In genomic region chr2:170029304-170029856, GRCm38 (mm10) we compare ENCODE assay signal across 24 mouse cellular contexts.
DNase-seq lines count a peak whose midpoint lies in the region; ATAC-seq lines count a peak whose summit lies in the region.
"Had no signal": no experiment of that assay in that cellular context is flagged by ENCODE, and none has a peak within 500 bp of the region (broad histone marks: within the 10 kb centered on the region; RNA-seq: fewer than 3 reads in every experiment).

No protein-coding gene starts in this region.

- no peaks in the 10 kb centered on the region for H3K4me1 ChIP-seq in liver, embryonic 13.5 days (replicated peaks)
- no peaks in the 10 kb centered on the region; the same call in 1 of the 2 replicates for H3K4me1 ChIP-seq in liver, embryonic 11.5 days (replicated peaks; ENCODE audit: control insufficient read depth, insufficient read depth, low read length)
- H3K4me1 ChIP-seq: midbrain, embryonic 15.5 days had no signal

- no peaks in the 10 kb centered on the region for H3K36me3 ChIP-seq in liver, embryonic 13.5 days
- no peaks in the 10 kb centered on the region for H3K36me3 ChIP-seq in liver, embryonic 11.5 days (ENCODE audit: control insufficient read depth, insufficient read depth, low read length)
- H3K36me3 ChIP-seq: forebrain, embryonic 10.5 days; intestine, embryonic 15.5 days; limb, embryonic 12.5 days; midbrain, embryonic 15.5 days had no signal

- peak; percentile 43 for DNase-seq in adrenal gland, adult 2 months
- no peak for DNase-seq in adrenal gland, postnatal 14 days
- no peak for DNase-seq in liver, embryonic 13.5 days
- no peak for DNase-seq in liver, embryonic 11.5 days (ENCODE audit: low spot score)
- no peak for DNase-seq in layer of hippocampus, postnatal 14 days (ENCODE audit: low spot score in 2 of 2)
- DNase-seq: cerebellum, adult 9-10 months; gastrocnemius, postnatal 36 days; heart, postnatal 4 days; kidney, adult 8-10 months; kidney, postnatal 14 days; layer of hippocampus, postnatal 36 days; lung, adult 2 months; lung, postnatal 14 days; thymus, adult 18-20 months; thymus, postnatal 36 days had no signal

- no peak overlapping the region for H3K4me3 ChIP-seq in liver, embryonic 13.5 days (replicated peaks)
- no peak overlapping the region for H3K4me3 ChIP-seq in liver, embryonic 11.5 days (ENCODE audit: low read depth, low read length)
- H3K4me3 ChIP-seq: forebrain, embryonic 10.5 days; intestine, embryonic 15.5 days; limb, embryonic 12.5 days; megakaryocyte, embryonic 14.5 days; midbrain, embryonic 15.5 days; myocyte had no signal

- ATAC-seq in liver, embryonic 13.5 days (ENCODE audit: low read depth) = 0 out of 2 replicates have a peak, but pooled peaks have one; percentile 31
- ATAC-seq in liver, embryonic 11.5 days (replicated peaks; ENCODE audit: low FRiP score) = no peak
- ATAC-seq in common myeloid progenitor, adult 5-6 weeks (replicated peaks; ENCODE audit: low read depth, poor library complexity, severe bottlenecking) = peak; percentile 53
- ATAC-seq in megakaryocyte, adult 5-6 weeks (ENCODE audit: poor library complexity, severe bottlenecking) = peak; percentile 49
- ATAC-seq: CD4-positive, CD25-positive, alpha-beta regulatory T cell, adult 4 months; intestine, embryonic 15.5 days; midbrain, embryonic 15.5 days had no signal

- peaks cover 3% of the 10 kb centered on the region; the same call in 1 of the 2 replicates for H3K9me3 ChIP-seq in liver, embryonic 13.5 days (replicated peaks)
- H3K9me3 ChIP-seq in liver, embryonic 11.5 days (ENCODE audit: control insufficient read depth, low read length) = peaks cover 2% of the 10 kb centered on the region; the same call in 1 of the 2 replicates
- H3K9me3 ChIP-seq: intestine, embryonic 15.5 days; midbrain, embryonic 15.5 days had no signal

- H3K9ac ChIP-seq in liver, embryonic 13.5 days = no peak overlapping the region
- H3K9ac ChIP-seq in liver, embryonic 11.5 days (ENCODE audit: low read depth, low read length) = no peak overlapping the region
- H3K9ac ChIP-seq: intestine, embryonic 15.5 days; limb, embryonic 12.5 days; midbrain, embryonic 15.5 days had no signal

- H3K27ac ChIP-seq in liver, embryonic 13.5 days = no peak overlapping the region
- H3K27ac ChIP-seq in liver, embryonic 11.5 days (ENCODE audit: low read depth, low read length) = no peak overlapping the region
- H3K27ac ChIP-seq: forebrain, embryonic 10.5 days; intestine, embryonic 15.5 days; limb, embryonic 12.5 days; midbrain, embryonic 15.5 days had no signal

- 56% methylated on average over 10 of the region's 10 CpGs for WGBS in liver, embryonic 13.5 days (ENCODE audit: insufficient replicate concordance)
- 74% methylated on average over 10 of the region's 10 CpGs for WGBS in liver, embryonic 11.5 days

- no peak overlapping the region for H3K4me2 ChIP-seq in liver, embryonic 13.5 days
- no peak overlapping the region for H3K4me2 ChIP-seq in liver, embryonic 11.5 days
- H3K4me2 ChIP-seq: intestine, embryonic 15.5 days; limb, embryonic 12.5 days had no signal

- H3K27me3 ChIP-seq in liver, embryonic 13.5 days = no peaks in the 10 kb centered on the region
- H3K27me3 ChIP-seq in liver, embryonic 11.5 days (replicated peaks; ENCODE audit: control insufficient read depth, insufficient read depth, low read length) = no peaks in the 10 kb centered on the region
- H3K27me3 ChIP-seq: intestine, embryonic 15.5 days; limb, embryonic 12.5 days; megakaryocyte, embryonic 14.5 days; midbrain, embryonic 15.5 days had no signal
